Mouse (Mus musculus) embryonic fibroblast, embryonic 13.5 days (primary cell): ENCODE results near the gene Mia3.

Source experiments
- CTCF ChIP-seq: IDR thresholded peaks from 2 replicates; pipeline ENCODE4 v1.5.1; 2011; ENCODE audit warnings: mild to moderate bottlenecking, control low read depth, low read length, moderate library complexity, borderline replicate concordance; ENCODE audit not compliant: insufficient read depth
- POLR2A ChIP-seq: IDR thresholded peaks from 2 replicates; pipeline ENCODE4 v1.6.1; 2011; ENCODE audit warnings: low read depth, mild to moderate bottlenecking, control low read depth, low read length, moderate library complexity

DNA sequence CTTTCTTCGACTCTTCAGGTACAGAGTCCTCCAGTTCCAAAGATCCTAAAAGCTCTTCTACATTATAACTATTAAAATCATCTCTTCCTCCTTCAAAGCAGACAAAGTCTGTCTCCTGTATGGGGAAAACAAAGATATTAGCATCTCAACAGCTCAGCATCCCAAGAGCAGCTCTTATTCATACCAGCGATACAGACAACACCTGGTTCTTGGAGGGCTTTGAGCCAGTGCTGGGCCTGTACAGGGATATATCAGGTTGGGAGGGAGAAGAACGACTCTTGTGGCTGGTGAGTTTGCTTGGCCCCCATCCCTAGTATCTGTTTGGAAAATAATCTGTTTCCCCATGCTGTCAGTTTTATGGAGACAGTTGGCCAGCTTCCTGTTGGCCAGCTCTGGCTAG is 10.5 kb downstream of the Mia3 start:
- TF ChIP-seq CTCF (no peak), POLR2A (no peak)
